Mouse (Mus musculus) heart, adult 2 months (tissue): ENCODE data around the gene Rgl3.

ENCODE experiments used
- CTCF ChIP-seq: fragments of 200-600 bp; IDR thresholded peaks from 2 replicates; pipeline ENCODE4 v1.8.1; 2022; ENCODE audit warnings: antibody characterized with exemption, mild to moderate bottlenecking, moderate library complexity
- EP300 ChIP-seq: fragments of 200-500 bp; IDR thresholded peaks from 2 replicates; pipeline ENCODE4 v1.6.1; 2011; ENCODE audit warnings: low read depth, low read length, control low read depth; ENCODE audit not compliant: insufficient read depth
- POLR2A ChIP-seq: fragments of 200-500 bp; IDR thresholded peaks from 2 replicates; pipeline ENCODE4 v1.6.1; 2011; ENCODE audit warnings: mild to moderate bottlenecking, low read depth, low read length, control low read depth; ENCODE audit not compliant: insufficient read depth

DNA sequence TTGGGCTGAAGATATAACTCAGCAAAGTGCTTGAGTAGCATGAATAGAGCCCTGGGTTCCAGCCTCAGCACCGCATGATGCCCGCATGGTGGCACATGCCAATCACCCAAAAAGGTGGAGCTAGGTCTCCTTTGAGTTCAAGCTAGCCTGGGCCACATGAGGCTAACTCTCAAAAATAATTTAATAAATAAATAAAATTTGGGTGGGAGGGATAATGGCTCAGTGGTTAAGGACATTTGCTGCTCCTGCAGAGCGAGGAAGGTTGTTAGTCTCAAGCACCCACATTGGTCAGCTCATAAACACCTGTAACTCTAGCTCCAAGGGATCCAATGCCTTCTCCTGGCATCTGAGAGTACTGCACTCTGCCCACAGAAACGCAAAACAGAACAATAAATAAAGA lies 12.4 kb upstream of the Rgl3 start:
- no peak for TF ChIP-seq CTCF
- TF ChIP-seq POLR2A, result no peak
- no peak for TF ChIP-seq EP300
